Mouse (Mus musculus) right cerebral cortex, adult 18-20 months (tissue): ENCODE measurements around the gene Nmnat3.

Source experiments
- DNase-seq: peaks from one replicate; pipeline ENCODE4 v3.0.0; 2022; ENCODE audit warnings: mixed read lengths

Nmnat3 gene

GRCm38 (mm10) chr9:98312622-98313374 is 25.6 kb downstream of the Nmnat3 start:
- no peak for DNase-seq

- no peak for DNase-seq
Observed at GRCm38 (mm10) chr9:98313587-98313986, 26.4 kb downstream of the Nmnat3 start.

GRCm38 (mm10) chr9:98314059-98314650 is 26.9 kb downstream of the Nmnat3 start:
- DNase-seq, result no peak

- no peak for DNase-seq
Observed at GRCm38 (mm10) chr9:98317897-98318296, 30.7 kb downstream of the Nmnat3 start.

- DNase-seq, result no peak
Observed at GRCm38 (mm10) chr9:98318875-98319274, 31.6 kb downstream of the Nmnat3 start.

GRCm38 (mm10) chr9:98320785-98321184 is 33.5 kb downstream of the Nmnat3 start:
- no peak for DNase-seq

GRCm38 (mm10) chr9:98326088-98326487 is 38.9 kb downstream of the Nmnat3 start:
- peak; percentile 17 for DNase-seq

GRCm38 (mm10) chr9:98328415-98329176 is 41.4 kb downstream of the Nmnat3 start:
- DNase-seq, result no peak

- DNase-seq, result peak; percentile 66
Observed at GRCm38 (mm10) chr9:98329274-98330105, 42.3 kb downstream of the Nmnat3 start.

- DNase-seq, result no peak
Observed at GRCm38 (mm10) chr9:98333219-98333754, 46.1 kb downstream of the Nmnat3 start.

- DNase-seq, result peak; percentile 78
Observed at GRCm38 (mm10) chr9:98337881-98338769, 50.9 kb downstream of the Nmnat3 start.

- DNase-seq, result no peak
Observed at GRCm38 (mm10) chr9:98339971-98340370, 52.7 kb downstream of the Nmnat3 start.

- no peak for DNase-seq
Observed at GRCm38 (mm10) chr9:98340427-98340826, 53.2 kb downstream of the Nmnat3 start.

- no peak for DNase-seq
Observed at GRCm38 (mm10) chr9:98345840-98346239, 58.6 kb downstream of the Nmnat3 start.

- DNase-seq, result no peak
Observed at GRCm38 (mm10) chr9:98346240-98346639, 59.0 kb downstream of the Nmnat3 start.

GRCm38 (mm10) chr9:98347021-98347420 is 59.8 kb downstream of the Nmnat3 start:
- DNase-seq, result no peak

GRCm38 (mm10) chr9:98350318-98351144 is 63.3 kb downstream of the Nmnat3 start:
- DNase-seq, result no peak

GRCm38 (mm10) chr9:98352332-98352731 is 65.1 kb downstream of the Nmnat3 start:
- no peak for DNase-seq

GRCm38 (mm10) chr9:98354919-98355318 is 67.7 kb downstream of the Nmnat3 start:
- DNase-seq, result no peak

GRCm38 (mm10) chr9:98361047-98361446 is 73.8 kb downstream of the Nmnat3 start:
- no peak for DNase-seq

GRCm38 (mm10) chr9:98366075-98366474 is 78.8 kb downstream of the Nmnat3 start:
- DNase-seq, result no peak
